Mouse (Mus musculus): ENCODE data around the gene Nbeal1.

DNA sequence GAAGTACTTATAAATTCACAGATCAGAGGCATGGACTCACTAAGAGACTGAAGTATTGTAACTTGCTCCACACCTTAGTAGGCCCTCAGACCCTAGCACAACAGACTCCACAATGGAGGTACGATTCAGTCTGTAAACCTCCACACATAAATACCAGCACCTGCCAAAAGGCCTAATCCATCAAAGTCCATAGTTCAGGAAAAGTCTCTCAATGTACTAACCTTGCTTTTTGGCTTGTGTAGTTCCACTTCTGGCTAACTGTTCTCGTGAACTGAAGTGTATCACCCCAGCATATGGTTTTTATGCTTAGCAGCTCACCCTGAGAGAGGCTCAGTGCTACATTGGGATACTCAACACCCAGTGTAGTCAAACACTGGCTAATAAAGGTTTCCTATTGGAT is 10.1 kb upstream of the Nbeal1 start:
- TF ChIP-seq CTCF (IDR thresholded peaks at IDR 0.05; ENCODE audit: low read depth, low read length) (no peak), POLR2A (IDR thresholded peaks at IDR 0.05; ENCODE audit: insufficient read depth, low read length) (no peak)

Data from ES-Bruce4 (cell line).